Mouse (Mus musculus): ENCODE measurements around the gene Unc79. TPM values are rescaled to one million over a fixed set of nuclear protein-coding genes. Genes with fewer than 3 reads are reported as not detected.

Unc79 gene
- polyA plus RNA-seq, 1 experiment from 2014 or later, result 0.27 TPM

DNA sequence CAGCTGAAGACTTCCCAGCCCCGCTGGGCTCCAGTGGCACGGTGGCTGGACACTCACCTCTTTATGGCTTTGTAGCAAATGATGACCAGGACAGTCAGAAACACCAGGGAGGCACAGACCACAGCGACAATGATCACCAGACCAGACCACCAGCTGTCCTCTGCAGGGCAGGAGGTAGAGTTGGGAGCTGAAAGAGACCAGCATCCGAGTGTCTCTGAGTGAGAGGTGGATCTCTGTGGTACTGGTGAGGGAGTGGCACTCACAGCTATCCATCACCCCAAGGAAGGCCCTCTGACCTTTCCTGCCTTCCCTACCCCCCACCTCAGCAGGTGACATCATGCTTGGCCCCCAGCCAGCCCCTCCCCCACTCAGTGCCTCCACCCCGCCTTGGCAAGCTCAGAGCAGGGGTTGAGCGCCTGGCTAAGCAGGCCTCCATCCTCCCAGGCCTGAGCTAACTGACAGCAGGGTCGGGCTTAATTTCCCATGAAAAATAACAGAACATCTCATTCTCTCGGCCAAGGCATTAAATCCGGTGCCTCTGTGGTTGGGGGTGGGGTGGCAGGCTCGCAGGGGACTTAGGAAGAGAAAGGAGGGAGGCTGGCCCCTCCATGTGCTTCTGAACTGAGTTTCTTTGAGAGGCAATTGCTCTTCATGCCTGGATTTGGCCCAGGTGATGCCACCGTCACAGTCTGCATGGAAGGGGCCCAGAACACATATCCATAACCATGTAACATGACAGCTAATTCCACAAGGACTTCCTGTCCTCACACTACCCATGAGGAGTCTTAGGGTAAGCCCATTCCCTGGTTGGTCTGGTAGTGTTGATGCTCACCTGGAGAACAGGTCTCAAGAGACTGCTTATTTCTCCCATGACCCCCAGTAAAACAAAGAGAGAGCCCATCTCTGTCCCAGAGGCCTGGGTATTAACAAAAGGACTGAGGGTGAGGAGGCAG lies 254.2 kb downstream of the Unc79 start:
- H3K27ac ChIP-seq (ENCODE audit: low read length), result no peak overlapping the region
- peak; percentile 74 for ATAC-seq

DNA sequence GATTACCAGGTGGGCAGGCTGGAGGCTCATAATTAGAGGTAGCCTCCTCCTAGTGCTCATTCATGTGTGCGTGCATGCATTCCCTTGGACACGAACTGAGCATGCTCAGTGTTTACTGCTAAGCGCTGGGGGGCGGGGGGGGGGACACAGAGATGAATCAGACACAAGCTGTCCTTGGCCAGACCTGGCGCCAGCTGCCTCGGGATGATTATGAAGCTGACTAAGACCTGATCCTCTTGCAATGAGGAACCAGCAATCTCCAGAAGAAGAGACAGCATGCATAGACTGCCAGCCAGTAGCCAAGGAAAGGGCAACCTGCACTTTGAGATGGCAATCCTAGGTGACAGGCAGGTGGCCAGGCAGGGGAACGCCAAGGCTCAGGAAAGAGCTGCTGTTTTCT lies 256.9 kb downstream of the Unc79 start:
- H3K36me3 ChIP-seq (ENCODE audit: control insufficient read depth, insufficient read depth, low read length), result no peaks in the 10 kb centered on the region
- no peaks in the 10 kb centered on the region for H3K27me3 ChIP-seq (replicated peaks; ENCODE audit: control insufficient read depth, insufficient read depth, low read length)
- 61% methylated on average over 7 of the region's 7 CpGs for WGBS
- H3K4me1 ChIP-seq (ENCODE audit: control insufficient read depth, insufficient read depth, low read length), result no peaks in the 10 kb centered on the region
- no peak for ATAC-seq
- H3K27ac ChIP-seq (ENCODE audit: low read length), result no peak overlapping the region
- no peak overlapping the region for H3K9ac ChIP-seq (ENCODE audit: low read depth, low read length)
- H3K4me2 ChIP-seq (ENCODE audit: low read depth, low read length), result no peak overlapping the region
- H3K4me3 ChIP-seq (ENCODE audit: low read length), result no peak overlapping the region
- no peaks in the 10 kb centered on the region for H3K9me3 ChIP-seq (ENCODE audit: control insufficient read depth, low read length)

More for the DNA sequence above, 254.2 kb downstream of the Unc79 start:
- Histone ChIP-seq H3K9ac (ENCODE audit: low read depth, low read length) (no peak overlapping the region), H3K4me2 (ENCODE audit: low read depth, low read length) (no peak overlapping the region), H3K27me3 (replicated peaks; ENCODE audit: control insufficient read depth, insufficient read depth, low read length) (no peaks in the 10 kb centered on the region), H3K9me3 (ENCODE audit: control insufficient read depth, low read length) (no peaks in the 10 kb centered on the region), H3K36me3 (ENCODE audit: control insufficient read depth, insufficient read depth, low read length) (no peaks in the 10 kb centered on the region), H3K4me3 (ENCODE audit: low read length) (no peak overlapping the region), H3K4me1 (ENCODE audit: control insufficient read depth, insufficient read depth, low read length) (no peaks in the 10 kb centered on the region)
- 29% methylated on average over 11 of the region's 11 CpGs for WGBS

DNA sequence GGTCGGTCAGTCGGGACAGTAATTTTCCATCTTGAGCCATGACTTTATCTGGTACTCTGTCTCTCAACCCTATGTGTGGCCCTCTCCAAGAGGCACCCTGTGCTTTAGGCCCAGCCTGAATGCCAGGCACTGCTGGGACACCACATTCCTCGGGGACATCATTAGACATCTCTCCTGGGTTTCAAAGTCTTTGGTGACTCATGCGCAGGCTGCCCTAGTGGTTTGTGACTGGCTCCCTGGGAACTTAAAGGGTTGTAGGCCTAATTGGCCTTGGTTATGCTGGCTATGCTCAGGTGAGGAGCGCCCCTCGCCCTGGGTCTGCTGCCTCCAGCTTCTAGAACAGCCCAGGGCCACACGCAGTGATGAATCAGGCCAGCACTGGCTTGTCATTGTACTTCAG lies 260.9 kb downstream of the Unc79 start:
- WGBS, result 92% methylated on average over 7 of the region's 7 CpGs
- no peak overlapping the region for H3K4me2 ChIP-seq (ENCODE audit: low read depth, low read length)
- H3K27ac ChIP-seq (ENCODE audit: low read length), result no peak overlapping the region
- no peak overlapping the region for H3K4me3 ChIP-seq (ENCODE audit: low read length)
- H3K9me3 ChIP-seq (ENCODE audit: control insufficient read depth, low read length), result no peaks in the 10 kb centered on the region
- ATAC-seq, result no peak
- no peak overlapping the region for H3K9ac ChIP-seq (ENCODE audit: low read depth, low read length)
- no peaks in the 10 kb centered on the region for H3K27me3 ChIP-seq (replicated peaks; ENCODE audit: control insufficient read depth, insufficient read depth, low read length)
- no peaks in the 10 kb centered on the region for H3K36me3 ChIP-seq (ENCODE audit: control insufficient read depth, insufficient read depth, low read length)
- no peaks in the 10 kb centered on the region; the same call in 1 of the 2 replicates for H3K4me1 ChIP-seq (ENCODE audit: control insufficient read depth, insufficient read depth, low read length)

DNA sequence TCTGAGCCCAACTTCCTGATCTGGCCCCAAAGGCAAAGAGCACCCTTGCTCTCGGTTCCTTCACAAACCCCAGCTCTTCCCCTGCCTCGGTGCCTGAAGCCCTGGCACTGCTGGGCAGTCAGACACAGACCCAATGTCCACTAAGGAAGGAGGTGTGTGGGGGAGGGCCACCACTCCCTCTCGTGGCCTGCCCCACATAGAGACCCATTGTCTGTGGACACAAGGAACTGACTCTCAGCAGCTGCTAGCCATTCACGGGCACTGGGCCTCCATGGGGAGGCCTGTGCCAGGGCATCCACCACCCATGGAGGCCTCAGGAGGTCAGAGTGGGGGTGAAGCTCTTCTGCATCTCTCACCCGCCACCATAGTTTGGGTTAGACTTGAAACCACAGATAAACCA lies 262.4 kb downstream of the Unc79 start:
- 54% methylated on average over 5 of the region's 5 CpGs for WGBS
- Histone ChIP-seq H3K4me3 (ENCODE audit: low read length) (no peak overlapping the region), H3K36me3 (ENCODE audit: control insufficient read depth, insufficient read depth, low read length) (no peaks in the 10 kb centered on the region), H3K27ac (ENCODE audit: low read length) (no peak overlapping the region), H3K4me2 (ENCODE audit: low read depth, low read length) (no peak overlapping the region), H3K9me3 (ENCODE audit: control insufficient read depth, low read length) (no peaks in the 10 kb centered on the region), H3K9ac (ENCODE audit: low read depth, low read length) (no peak overlapping the region), H3K4me1 (ENCODE audit: control insufficient read depth, insufficient read depth, low read length) (no peaks in the 10 kb centered on the region; the same call in 1 of the 2 replicates), H3K27me3 (replicated peaks; ENCODE audit: control insufficient read depth, insufficient read depth, low read length) (no peaks in the 10 kb centered on the region)
- no peak for ATAC-seq

DNA sequence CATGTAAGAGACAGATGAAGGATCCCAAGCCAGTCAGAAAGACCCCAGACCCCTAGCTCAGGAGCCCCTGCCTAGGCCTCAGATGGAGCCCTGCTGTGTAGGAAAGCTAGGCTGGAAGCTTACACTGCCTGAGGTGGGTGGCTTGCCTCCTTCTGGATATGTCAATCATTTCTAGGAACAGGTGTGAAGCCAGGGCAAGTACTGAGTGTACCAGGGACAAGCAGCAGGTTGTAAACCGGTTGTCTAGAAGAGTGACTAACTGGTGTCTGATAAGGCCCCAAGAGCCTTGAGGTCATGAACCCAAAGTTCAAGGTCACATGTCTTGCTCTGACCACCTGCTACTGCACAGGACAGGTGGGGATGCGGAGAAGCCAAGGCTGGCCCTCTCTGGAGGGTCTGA lies 264.9 kb downstream of the Unc79 start:
- H3K4me2 ChIP-seq (ENCODE audit: low read depth, low read length), result no peak overlapping the region
- no peak overlapping the region for H3K27ac ChIP-seq (ENCODE audit: low read length)
- no peak overlapping the region for H3K9ac ChIP-seq (ENCODE audit: low read depth, low read length)
- no peak for ATAC-seq
- 75% methylated on average over 2 of the region's 2 CpGs for WGBS
- no peaks in the 10 kb centered on the region for H3K36me3 ChIP-seq (ENCODE audit: control insufficient read depth, insufficient read depth, low read length)
- no peaks in the 10 kb centered on the region for H3K9me3 ChIP-seq (ENCODE audit: control insufficient read depth, low read length)
- H3K4me1 ChIP-seq (ENCODE audit: control insufficient read depth, insufficient read depth, low read length), result no peaks in the 10 kb centered on the region; the same call in 1 of the 2 replicates
- no peaks in the 10 kb centered on the region for H3K27me3 ChIP-seq (replicated peaks; ENCODE audit: control insufficient read depth, insufficient read depth, low read length)
- no peak overlapping the region for H3K4me3 ChIP-seq (ENCODE audit: low read length)

DNA sequence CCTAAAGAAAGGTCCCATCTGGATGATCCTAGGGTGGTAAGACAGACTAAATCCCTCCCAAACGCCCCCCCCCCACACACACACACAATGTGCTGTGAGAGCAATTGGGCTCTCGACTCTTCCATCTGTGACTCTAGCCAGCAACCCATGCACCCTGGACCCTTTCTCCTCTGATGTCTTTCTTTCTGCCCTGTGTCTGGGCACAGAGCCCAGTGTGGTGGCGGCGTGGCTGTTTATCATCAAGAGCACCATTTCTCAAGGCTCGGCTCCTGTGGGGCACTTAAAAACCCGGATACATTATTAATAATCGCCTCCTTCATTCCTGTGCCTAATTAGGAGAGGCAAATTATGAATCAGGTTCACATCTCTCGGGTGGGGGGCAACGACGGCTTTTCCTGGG lies 265.6 kb downstream of the Unc79 start:
- no peaks in the 10 kb centered on the region for H3K36me3 ChIP-seq (ENCODE audit: control insufficient read depth, insufficient read depth, low read length)
- peak; percentile 40; the same call in 1 of the 2 replicates for ATAC-seq
- no peak overlapping the region for H3K4me3 ChIP-seq (ENCODE audit: low read length)
- H3K9me3 ChIP-seq (ENCODE audit: control insufficient read depth, low read length), result no peaks in the 10 kb centered on the region
- no peaks in the 10 kb centered on the region for H3K27me3 ChIP-seq (replicated peaks; ENCODE audit: control insufficient read depth, insufficient read depth, low read length)
- no peak overlapping the region for H3K27ac ChIP-seq (ENCODE audit: low read length)
- no peak overlapping the region for H3K4me2 ChIP-seq (ENCODE audit: low read depth, low read length)
- H3K9ac ChIP-seq (ENCODE audit: low read depth, low read length), result no peak overlapping the region
- WGBS, result 41% methylated on average over 10 of the region's 10 CpGs
- H3K4me1 ChIP-seq (ENCODE audit: control insufficient read depth, insufficient read depth, low read length), result no peaks in the 10 kb centered on the region; the same call in 1 of the 2 replicates

DNA sequence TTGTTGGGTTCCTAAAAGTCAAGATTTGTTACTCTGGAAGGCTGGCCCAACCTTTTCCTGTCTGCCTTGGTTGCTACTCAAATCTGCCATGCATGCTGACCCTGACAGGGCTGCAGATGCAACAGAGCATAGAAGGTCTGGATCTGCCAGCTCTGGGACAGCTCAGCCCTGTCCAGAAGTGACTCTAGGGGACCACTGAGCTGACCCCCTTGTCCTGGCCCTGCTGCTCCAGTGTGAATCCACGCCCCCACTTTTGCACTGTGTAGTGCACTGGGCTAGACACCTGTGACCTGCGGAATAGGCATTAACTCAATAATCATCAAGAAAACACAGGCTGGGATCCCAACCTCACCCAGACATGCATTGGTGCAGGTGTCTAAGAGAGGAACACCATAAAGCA lies 266.1 kb downstream of the Unc79 start:
- ATAC-seq, result no peak
- Histone ChIP-seq H3K36me3 (ENCODE audit: control insufficient read depth, insufficient read depth, low read length) (no peaks in the 10 kb centered on the region), H3K4me1 (ENCODE audit: control insufficient read depth, insufficient read depth, low read length) (no peaks in the 10 kb centered on the region; the same call in 1 of the 2 replicates), H3K27ac (ENCODE audit: low read length) (no peak overlapping the region), H3K9me3 (ENCODE audit: control insufficient read depth, low read length) (no peaks in the 10 kb centered on the region), H3K4me2 (ENCODE audit: low read depth, low read length) (no peak overlapping the region), H3K4me3 (ENCODE audit: low read length) (no peak overlapping the region), H3K27me3 (replicated peaks; ENCODE audit: control insufficient read depth, insufficient read depth, low read length) (no peaks in the 10 kb centered on the region), H3K9ac (ENCODE audit: low read depth, low read length) (no peak overlapping the region)
- WGBS, result 73% methylated on average over 2 of the region's 2 CpGs

DNA sequence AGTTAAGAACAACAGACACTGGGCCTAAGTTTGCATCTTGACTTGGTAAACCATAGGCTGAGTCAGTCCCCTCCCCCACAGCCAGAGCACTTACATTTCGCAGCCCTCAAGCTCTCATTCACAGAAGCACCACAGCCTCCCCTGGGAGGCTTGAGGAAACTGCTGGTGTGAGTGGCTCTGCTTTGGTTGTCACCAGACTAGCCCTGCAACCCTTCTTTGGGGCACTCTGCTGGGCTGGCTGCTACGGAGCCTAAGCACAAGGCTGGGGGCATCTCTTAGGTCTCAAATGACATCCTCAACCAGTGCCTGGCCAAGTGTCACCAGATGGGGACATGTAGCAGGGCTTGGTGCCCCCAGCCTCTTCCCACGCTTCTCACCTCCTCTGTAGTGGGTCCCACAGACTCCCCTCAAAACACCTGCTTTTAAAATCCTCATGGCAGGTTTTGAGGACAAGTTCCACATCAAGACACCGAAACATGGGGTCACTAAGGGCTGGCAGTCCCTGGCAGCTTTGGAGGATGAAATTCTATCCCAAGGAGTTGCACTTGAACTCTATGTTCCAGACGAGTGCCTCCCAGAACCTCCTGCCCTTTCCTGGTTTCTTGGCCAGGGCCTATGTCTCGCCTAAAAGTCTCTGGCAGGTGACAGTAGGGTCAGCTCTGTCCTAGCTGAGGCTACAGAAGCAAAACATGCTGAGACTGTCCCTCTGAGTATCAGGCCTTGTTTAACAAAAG lies 267.4 kb downstream of the Unc79 start:
- WGBS, result 66% methylated on average over 6 of the region's 6 CpGs
- no peaks in the 10 kb centered on the region; the same call in 1 of the 2 replicates for H3K4me1 ChIP-seq (ENCODE audit: control insufficient read depth, insufficient read depth, low read length)
- H3K4me2 ChIP-seq (ENCODE audit: low read depth, low read length), result no peak overlapping the region
- no peak overlapping the region for H3K9ac ChIP-seq (ENCODE audit: low read depth, low read length)
- ATAC-seq, result no peak
- H3K27ac ChIP-seq (ENCODE audit: low read length), result no peak overlapping the region
- H3K36me3 ChIP-seq (ENCODE audit: control insufficient read depth, insufficient read depth, low read length), result no peaks in the 10 kb centered on the region
- H3K27me3 ChIP-seq (replicated peaks; ENCODE audit: control insufficient read depth, insufficient read depth, low read length), result no peaks in the 10 kb centered on the region
- H3K9me3 ChIP-seq (ENCODE audit: control insufficient read depth, low read length), result no peaks in the 10 kb centered on the region
- no peak overlapping the region for H3K4me3 ChIP-seq (ENCODE audit: low read length)

DNA sequence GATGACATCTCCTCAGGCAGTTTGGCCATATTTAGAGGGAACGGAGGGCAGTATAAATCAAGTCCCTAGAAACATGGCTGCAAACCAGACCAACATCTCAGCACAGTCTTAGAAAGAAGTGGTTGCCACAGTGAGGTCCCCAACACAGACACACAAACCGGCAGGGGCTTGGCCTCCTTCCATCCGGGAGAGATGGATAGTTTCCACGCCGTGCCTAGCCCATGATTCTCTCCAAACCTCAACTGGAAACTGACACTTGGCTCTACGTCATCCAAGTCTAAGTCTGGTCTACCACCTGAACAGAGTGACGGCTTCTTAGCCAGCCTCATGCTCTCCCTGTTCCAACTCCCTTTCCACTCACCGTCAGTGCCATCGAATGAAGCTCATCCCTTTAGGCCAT lies 275.0 kb downstream of the Unc79 start:
- no peaks in the 10 kb centered on the region for H3K9me3 ChIP-seq (ENCODE audit: control insufficient read depth, low read length)
- no peak for ATAC-seq
- WGBS, result 84% methylated on average over 9 of the region's 9 CpGs
- no peaks in the 10 kb centered on the region; the same call in 1 of the 2 replicates for H3K4me1 ChIP-seq (ENCODE audit: control insufficient read depth, insufficient read depth, low read length)
- no peak overlapping the region for H3K27ac ChIP-seq (ENCODE audit: low read length)
- no peaks in the 10 kb centered on the region for H3K36me3 ChIP-seq (ENCODE audit: control insufficient read depth, insufficient read depth, low read length)
- no peak overlapping the region for H3K4me2 ChIP-seq (ENCODE audit: low read depth, low read length)
- no peak overlapping the region for H3K4me3 ChIP-seq (ENCODE audit: low read length)
- H3K27me3 ChIP-seq (replicated peaks; ENCODE audit: control insufficient read depth, insufficient read depth, low read length), result no peaks in the 10 kb centered on the region
- H3K9ac ChIP-seq (ENCODE audit: low read depth, low read length), result no peak overlapping the region

Measured in intestine, embryonic 16.5 days (tissue).